Mouse (Mus musculus) heart, postnatal 0 days (tissue): ENCODE measurements around the gene Siah2.

ENCODE experiments used
- CTCF ChIP-seq: IDR thresholded peaks from 2 replicates; pipeline ENCODE4 v1.5.1; 2016; ENCODE audit warnings: antibody characterized with exemption, control low read depth, low read depth
- EP300 ChIP-seq: IDR thresholded peaks from 2 replicates; pipeline ENCODE4 v1.6.1; 2016; ENCODE audit warnings: antibody characterized with exemption, low read depth

GRCm38 (mm10) chr3:58695044-58695443 is 2.8 kb upstream of the Siah2 start:
- no peak for TF ChIP-seq CTCF
- no peak for TF ChIP-seq EP300
